Mouse (Mus musculus): ENCODE data around the gene Nr3c2. TPM values are rescaled to one million over a fixed set of nuclear protein-coding genes. Genes with fewer than 3 reads are reported as not detected.

Gene Nr3c2
- polyA plus RNA-seq, 1 experiment from 2014 or later, result 0.17 TPM

GRCm38 (mm10) chr8:77254466-77254865, 355.2 kb downstream of the Nr3c2 start:
- Histone ChIP-seq H3K27ac (no peak overlapping the region), H3K36me3 (ENCODE audit: inconsistent target) (peaks cover 85% of the 10 kb centered on the region)
- WGBS (ENCODE audit: missing documents), result 87% methylated on average over 5 of the region's 5 CpGs

DNA sequence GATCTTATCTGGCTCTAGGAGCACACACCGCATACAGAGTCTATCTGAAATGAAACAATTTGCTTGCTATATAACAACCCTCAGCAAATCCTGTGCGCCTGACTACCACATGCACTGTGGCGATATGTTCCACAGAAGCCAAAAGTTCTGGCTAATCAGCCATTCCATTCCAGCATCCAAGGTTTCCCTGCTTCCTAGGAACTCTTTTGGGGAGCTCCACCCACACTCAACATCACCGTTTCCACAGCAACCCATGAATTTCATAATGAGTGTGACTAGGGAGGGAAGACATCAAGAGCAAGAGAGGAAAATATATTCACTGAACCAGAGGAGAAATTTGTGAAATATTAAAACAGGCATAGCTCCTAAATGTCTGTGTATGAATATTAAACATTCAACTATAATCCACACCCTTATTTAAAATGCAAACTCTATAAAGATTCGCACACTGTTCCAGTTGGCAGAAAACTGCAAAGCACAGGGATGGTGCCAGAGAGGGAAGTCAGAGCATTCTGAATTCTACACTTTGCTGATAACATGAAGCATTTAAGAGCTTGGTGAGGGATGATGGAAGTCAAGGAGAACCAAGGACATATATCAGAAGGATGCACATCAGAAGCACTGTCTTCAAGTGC, 357.3 kb downstream of the Nr3c2 start:
- 91% methylated on average over 5 of the region's 5 CpGs for WGBS (ENCODE audit: missing documents)
- H3K36me3 ChIP-seq (ENCODE audit: inconsistent target), result peaks cover 72% of the 10 kb centered on the region
- no peak overlapping the region for H3K4me3 ChIP-seq (ENCODE audit: inconsistent target)
- no peaks in the 10 kb centered on the region for H3K79me2 ChIP-seq (ENCODE audit: inconsistent target)
- H3K27ac ChIP-seq, result no peak overlapping the region

More at GRCm38 (mm10) chr8:77254466-77254865, 355.2 kb downstream of the Nr3c2 start:
- no peaks in the 10 kb centered on the region for H3K79me2 ChIP-seq (ENCODE audit: inconsistent target)
- H3K4me3 ChIP-seq (ENCODE audit: inconsistent target), result no peak overlapping the region

- Histone ChIP-seq H3K4me3 (ENCODE audit: inconsistent target) (no peak overlapping the region), H3K27ac (no peak overlapping the region), H3K79me2 (ENCODE audit: inconsistent target) (no peaks in the 10 kb centered on the region), H3K36me3 (ENCODE audit: inconsistent target) (peaks cover 72% of the 10 kb centered on the region)
- WGBS (ENCODE audit: missing documents), result 94% methylated on average over 12 of the region's 12 CpGs
These were observed 357.8 kb downstream of the Nr3c2 start for GRCm38 (mm10) chr8:77257085-77257451.

DNA sequence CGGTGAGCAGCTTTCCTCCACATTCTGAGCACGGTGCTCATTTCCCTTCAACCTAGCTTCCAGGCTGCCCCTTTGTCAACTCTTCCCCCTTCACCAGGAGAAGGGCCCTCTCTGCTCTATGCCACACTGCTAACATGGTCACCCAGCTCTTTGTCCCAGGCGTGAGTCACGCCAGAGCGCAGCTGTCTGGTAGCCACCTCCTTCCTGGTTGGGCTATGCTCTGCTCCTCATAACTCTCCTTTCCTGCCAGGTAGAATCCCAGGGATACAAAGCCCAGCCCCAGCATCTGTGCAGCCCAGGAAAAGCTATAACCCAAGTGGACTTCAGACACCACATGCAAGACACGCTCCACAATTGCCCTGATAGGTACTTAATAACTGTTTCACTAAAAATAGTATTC, 362.0 kb downstream of the Nr3c2 start:
- Histone ChIP-seq H3K79me2 (ENCODE audit: inconsistent target) (no peaks in the 10 kb centered on the region), H3K4me3 (ENCODE audit: inconsistent target) (no peak overlapping the region), H3K27ac (no peak overlapping the region), H3K36me3 (ENCODE audit: inconsistent target) (peaks cover 59% of the 10 kb centered on the region)
- 98% methylated on average over 6 of the region's 6 CpGs for WGBS (ENCODE audit: missing documents)

DNA sequence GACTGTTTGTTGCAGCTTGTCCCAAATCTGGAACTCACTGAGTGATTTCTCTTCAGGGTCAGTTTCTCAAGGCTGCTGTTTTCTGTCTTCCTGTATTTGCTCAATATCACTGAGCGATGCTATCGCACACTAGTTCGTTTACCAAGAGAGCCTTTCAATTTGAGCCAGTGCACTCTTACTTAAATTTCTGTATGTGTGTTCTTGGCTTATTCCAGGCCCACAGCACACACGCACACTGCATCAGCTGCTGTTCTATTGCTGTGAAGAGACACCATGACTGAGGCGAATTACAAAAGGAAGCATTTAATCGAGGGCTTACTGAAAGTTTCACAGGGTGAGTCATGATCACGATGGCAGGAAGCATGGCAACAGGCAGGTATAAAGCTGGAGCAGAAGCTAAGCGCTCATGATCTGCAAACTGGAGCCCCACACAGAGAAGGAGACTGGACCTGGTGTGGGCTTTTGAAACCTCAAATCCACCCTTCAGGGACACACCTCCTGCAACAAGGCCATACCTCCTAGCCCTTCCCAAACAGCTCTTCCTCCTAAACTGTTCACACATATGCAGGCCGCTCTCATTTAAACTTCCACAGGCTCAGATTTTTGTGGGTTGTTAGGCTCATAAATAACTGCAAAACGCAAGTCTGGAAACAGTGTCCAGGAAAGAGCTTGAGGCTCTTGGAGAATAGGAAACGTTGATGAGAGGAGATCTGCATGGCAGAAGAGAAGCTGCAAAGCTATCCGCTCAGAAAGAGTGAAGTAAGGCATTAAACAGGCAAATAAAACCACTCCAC, 363.2 kb downstream of the Nr3c2 start:
- H3K36me3 ChIP-seq (ENCODE audit: inconsistent target), result peaks cover 57% of the 10 kb centered on the region
- H3K27ac ChIP-seq, result no peak overlapping the region
- no peaks in the 10 kb centered on the region for H3K79me2 ChIP-seq (ENCODE audit: inconsistent target)
- no peak overlapping the region for H3K4me3 ChIP-seq (ENCODE audit: inconsistent target)
- WGBS (ENCODE audit: missing documents), result 81% methylated on average over 12 of the region's 12 CpGs

GRCm38 (mm10) chr8:77267941-77268405, 368.7 kb downstream of the Nr3c2 start:
- WGBS (ENCODE audit: missing documents), result 100% methylated on average over 1 of the region's 1 CpGs
- H3K4me3 ChIP-seq (ENCODE audit: inconsistent target), result no peak overlapping the region
- H3K36me3 ChIP-seq (ENCODE audit: inconsistent target), result peaks cover 54% of the 10 kb centered on the region
- no peaks in the 10 kb centered on the region for H3K79me2 ChIP-seq (ENCODE audit: inconsistent target)
- H3K27ac ChIP-seq, result no peak overlapping the region

- Histone ChIP-seq H3K4me3 (ENCODE audit: inconsistent target) (no peak overlapping the region), H3K79me2 (ENCODE audit: inconsistent target) (no peaks in the 10 kb centered on the region), H3K27ac (no peak overlapping the region), H3K36me3 (ENCODE audit: inconsistent target) (peaks cover 37% of the 10 kb centered on the region)
- WGBS (ENCODE audit: missing documents), result 96% methylated on average over 6 of the region's 6 CpGs
These were observed 372.9 kb downstream of the Nr3c2 start for GRCm38 (mm10) chr8:77272136-77272535.

DNA sequence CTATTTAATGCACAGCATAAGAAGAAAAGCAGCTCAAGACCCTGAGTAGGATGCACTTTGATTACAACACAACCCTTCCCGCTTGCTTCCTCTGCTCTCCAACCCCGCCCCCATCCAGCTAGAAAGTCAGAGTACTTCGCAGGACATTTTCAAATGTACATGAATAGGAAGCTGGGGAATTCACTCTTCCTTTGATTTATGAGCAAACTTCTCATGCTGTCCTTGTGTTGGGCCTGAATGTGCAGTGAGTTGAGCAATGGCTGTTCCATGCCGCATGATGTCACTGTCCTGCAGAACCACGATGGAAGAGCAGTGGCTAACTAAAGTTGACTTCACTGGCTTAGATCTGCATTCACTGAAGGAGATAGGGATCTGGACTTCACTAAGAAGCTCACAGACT, 376.3 kb downstream of the Nr3c2 start:
- Histone ChIP-seq H3K79me2 (ENCODE audit: inconsistent target) (peaks cover 24% of the 10 kb centered on the region; the same call in 1 of the 2 replicates), H3K4me3 (ENCODE audit: inconsistent target) (no peak overlapping the region), H3K36me3 (ENCODE audit: inconsistent target) (peaks cover 19% of the 10 kb centered on the region), H3K27ac (no peak overlapping the region)
- WGBS (ENCODE audit: missing documents), result 65% methylated on average over 5 of the region's 5 CpGs

- Histone ChIP-seq H3K27ac (no peak overlapping the region), H3K4me3 (ENCODE audit: inconsistent target) (no peak overlapping the region), H3K79me2 (ENCODE audit: inconsistent target) (peaks cover 34% of the 10 kb centered on the region; the same call in 1 of the 2 replicates), H3K36me3 (ENCODE audit: inconsistent target) (peaks cover 9% of the 10 kb centered on the region)
- 37% methylated on average over 10 of the region's 10 CpGs for WGBS (ENCODE audit: missing documents)
These were observed 377.6 kb downstream of the Nr3c2 start for GRCm38 (mm10) chr8:77276827-77277226.

DNA sequence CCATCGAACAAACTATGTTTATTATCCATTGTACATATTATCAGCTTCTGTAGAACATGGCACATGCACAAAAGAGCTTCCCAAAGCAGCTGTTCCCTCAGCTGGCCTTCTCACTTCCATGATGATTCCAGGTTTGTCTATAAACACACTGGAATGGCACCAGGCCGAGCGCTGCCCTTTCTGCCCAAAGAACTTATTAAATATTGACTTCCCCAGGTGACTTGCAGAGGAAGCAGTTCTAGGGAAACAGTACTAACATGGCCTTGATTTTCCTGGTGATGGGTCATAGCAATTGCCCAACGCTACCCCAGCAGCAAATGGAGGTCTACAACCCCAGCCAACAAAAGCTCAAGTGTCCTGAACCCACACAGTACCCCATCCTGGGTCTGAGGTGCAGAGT, 379.0 kb downstream of the Nr3c2 start:
- WGBS (ENCODE audit: missing documents), result 95% methylated on average over 4 of the region's 4 CpGs
- Histone ChIP-seq H3K36me3 (ENCODE audit: inconsistent target) (peaks cover 9% of the 10 kb centered on the region), H3K27ac (no peak overlapping the region), H3K79me2 (ENCODE audit: inconsistent target) (peaks cover 35% of the 10 kb centered on the region; the same call in 1 of the 2 replicates), H3K4me3 (ENCODE audit: inconsistent target) (no peak overlapping the region)

- Histone ChIP-seq H3K36me3 (ENCODE audit: inconsistent target) (peaks cover 9% of the 10 kb centered on the region), H3K4me3 (ENCODE audit: inconsistent target) (no peak overlapping the region), H3K79me2 (ENCODE audit: inconsistent target) (peaks cover 41% of the 10 kb centered on the region; the same call in 1 of the 2 replicates), H3K27ac (no peak overlapping the region)
- 85% methylated on average over 3 of the region's 3 CpGs for WGBS (ENCODE audit: missing documents)
These were observed 380.7 kb downstream of the Nr3c2 start for GRCm38 (mm10) chr8:77279977-77280376.

- WGBS (ENCODE audit: missing documents), result 42% methylated on average over 7 of the region's 7 CpGs
- Histone ChIP-seq H3K27ac (no peak overlapping the region), H3K36me3 (ENCODE audit: inconsistent target) (no peaks in the 10 kb centered on the region), H3K4me3 (ENCODE audit: inconsistent target) (no peak overlapping the region), H3K79me2 (ENCODE audit: inconsistent target) (peaks cover 64% of the 10 kb centered on the region; the same call in 1 of the 2 replicates)
These were observed 383.5 kb downstream of the Nr3c2 start for GRCm38 (mm10) chr8:77282605-77283236.

- H3K27ac ChIP-seq, result no peak overlapping the region
- H3K79me2 ChIP-seq (ENCODE audit: inconsistent target), result peaks cover 64% of the 10 kb centered on the region; the same call in 1 of the 2 replicates
- H3K36me3 ChIP-seq (ENCODE audit: inconsistent target), result 0 out of 2 replicates have a peak, but pooled peaks cover 4% of the 10 kb centered on the region
- no peak overlapping the region for H3K4me3 ChIP-seq (ENCODE audit: inconsistent target)
- 98% methylated on average over 3 of the region's 3 CpGs for WGBS (ENCODE audit: missing documents)
These were observed 385.2 kb downstream of the Nr3c2 start for GRCm38 (mm10) chr8:77284473-77284872.

DNA sequence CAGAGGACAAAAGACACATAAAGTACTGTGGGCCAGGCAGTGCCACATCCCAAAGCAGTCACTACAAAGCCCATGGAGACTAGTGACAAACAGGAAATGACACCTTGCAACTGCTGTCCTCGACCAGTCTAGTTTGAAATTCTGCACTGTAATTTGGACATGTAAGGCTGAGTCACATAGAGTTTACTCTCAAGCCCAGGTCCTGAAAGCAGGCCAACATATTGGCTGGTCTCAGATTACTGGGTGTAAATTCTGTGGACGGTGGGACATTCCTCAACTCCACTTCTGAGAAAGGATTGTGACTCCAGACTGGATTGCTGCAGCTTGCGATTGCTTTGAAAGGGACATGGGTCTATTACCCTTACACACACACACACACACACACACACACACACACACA, 388.8 kb downstream of the Nr3c2 start:
- Histone ChIP-seq H3K4me3 (ENCODE audit: inconsistent target) (no peak overlapping the region), H3K27ac (no peak overlapping the region), H3K36me3 (ENCODE audit: inconsistent target) (0 out of 2 replicates have a peak, but pooled peaks cover 4% of the 10 kb centered on the region), H3K79me2 (ENCODE audit: inconsistent target) (peaks cover 71% of the 10 kb centered on the region)
- 45% methylated on average over 1 of the region's 3 CpGs for WGBS (ENCODE audit: missing documents)

GRCm38 (mm10) chr8:77288492-77288891, 389.2 kb downstream of the Nr3c2 start:
- 98% methylated on average over 12 of the region's 12 CpGs for WGBS (ENCODE audit: missing documents)
- Histone ChIP-seq H3K36me3 (ENCODE audit: inconsistent target) (0 out of 2 replicates have a peak, but pooled peaks cover 4% of the 10 kb centered on the region), H3K79me2 (ENCODE audit: inconsistent target) (peaks cover 71% of the 10 kb centered on the region), H3K27ac (no peak overlapping the region), H3K4me3 (ENCODE audit: inconsistent target) (no peak overlapping the region)
